Mouse (Mus musculus) brain, embryonic 14.5 days (tissue): ENCODE measurements around the gene Ankrd11. TPM values are rescaled to one million over a fixed set of nuclear protein-coding genes. Genes with fewer than 3 reads are reported as not detected.

Experiments
- DNase-seq: peaks from one replicate; pipeline ENCODE4 v3.0.0-alpha.2; 2011; ENCODE audit warnings: low read depth
- CTCF ChIP-seq: fragments of 200-500 bp; IDR thresholded peaks from 2 replicates; pipeline ENCODE4 v1.5.1; 2012; ENCODE audit warnings: inconsistent platforms, mild to moderate bottlenecking, moderate library complexity, borderline replicate concordance; ENCODE audit not compliant: insufficient read depth, insufficient read length; ENCODE audit errors: extremely low read depth
- POLR2A ChIP-seq: fragments of 200-500 bp; IDR thresholded peaks from 2 replicates; pipeline ENCODE4 v1.6.1; 2012; ENCODE audit warnings: mild to moderate bottlenecking, inconsistent platforms, borderline replicate concordance; ENCODE audit not compliant: poor library complexity, insufficient read depth, insufficient read length, severe bottlenecking; ENCODE audit errors: extremely low read depth
- polyA plus RNA-seq: library from polyadenylated mRNA; depleted of rRNA; stranded (reverse); fragments of >200 nt; gene quantifications from 2 replicates; pipeline ENCODE4 v1.2.3, GENCODE M21; 2012

Gene Ankrd11
- polyA plus RNA-seq, 1 experiment, result 76.8 TPM

DNA sequence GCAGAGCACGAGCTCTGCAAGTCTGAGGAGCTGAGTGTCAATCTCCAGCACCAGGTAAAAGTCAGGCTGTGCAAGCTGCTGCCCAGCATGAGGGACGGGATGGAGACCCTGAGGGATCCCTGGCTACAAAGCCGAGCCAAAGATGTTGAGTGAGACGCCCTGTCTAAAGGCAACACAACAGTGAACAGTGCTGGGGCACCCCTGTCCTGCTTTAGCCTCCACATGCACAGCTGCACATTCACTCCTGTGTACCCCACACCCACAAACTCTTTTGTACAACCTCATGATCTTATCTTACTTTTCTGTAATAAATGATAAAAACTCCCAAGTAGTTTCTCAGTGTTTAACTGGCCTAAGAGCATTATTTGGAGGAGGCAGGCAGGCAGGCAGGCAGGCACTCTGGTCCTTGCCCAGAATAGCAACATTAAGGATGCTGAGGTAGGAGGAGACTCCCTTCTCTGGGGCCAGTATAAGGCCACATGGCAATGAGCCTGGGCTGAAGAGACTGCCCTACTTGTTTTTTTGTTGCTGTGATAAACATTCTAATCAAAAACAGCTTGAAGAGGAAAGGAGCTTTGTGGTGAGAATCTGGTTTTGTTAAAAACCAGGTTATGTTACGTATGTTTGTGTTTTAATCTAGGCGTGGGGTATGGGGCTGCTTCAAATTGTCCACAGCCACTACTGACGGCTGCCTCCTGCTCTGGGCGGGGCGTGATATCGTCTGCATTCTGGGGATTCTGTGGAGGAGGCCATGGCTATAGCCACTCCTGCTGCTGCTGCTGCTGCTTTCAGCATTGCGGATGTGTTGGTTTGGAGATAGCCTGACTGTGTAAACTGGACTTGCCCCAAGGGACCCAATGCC is 124.3 kb downstream of the Ankrd11 start:
- TF ChIP-seq POLR2A (no peak), CTCF (no peak)
- DNase-seq, result no peak

DNA sequence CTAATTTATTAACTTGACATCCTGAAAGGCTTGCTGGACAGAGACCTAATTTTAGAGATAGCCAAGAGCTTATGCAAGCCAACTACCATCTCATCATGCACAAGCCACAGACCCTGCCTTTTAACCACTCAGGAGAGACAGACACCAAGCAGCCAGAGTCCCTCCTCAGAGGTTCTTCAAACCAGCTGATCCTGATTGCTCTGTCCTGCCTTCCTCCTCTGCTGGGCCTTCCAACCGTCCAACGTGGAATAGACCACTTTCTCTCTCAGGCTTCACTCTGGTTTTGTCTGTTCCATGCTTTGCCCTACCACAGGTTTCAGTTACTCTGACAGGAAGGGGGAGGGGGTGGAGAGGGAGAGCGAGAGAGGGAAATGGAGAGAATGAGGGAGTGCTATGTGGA is 125.3 kb downstream of the Ankrd11 start:
- TF ChIP-seq CTCF, result no peak
- DNase-seq, result no peak

DNA sequence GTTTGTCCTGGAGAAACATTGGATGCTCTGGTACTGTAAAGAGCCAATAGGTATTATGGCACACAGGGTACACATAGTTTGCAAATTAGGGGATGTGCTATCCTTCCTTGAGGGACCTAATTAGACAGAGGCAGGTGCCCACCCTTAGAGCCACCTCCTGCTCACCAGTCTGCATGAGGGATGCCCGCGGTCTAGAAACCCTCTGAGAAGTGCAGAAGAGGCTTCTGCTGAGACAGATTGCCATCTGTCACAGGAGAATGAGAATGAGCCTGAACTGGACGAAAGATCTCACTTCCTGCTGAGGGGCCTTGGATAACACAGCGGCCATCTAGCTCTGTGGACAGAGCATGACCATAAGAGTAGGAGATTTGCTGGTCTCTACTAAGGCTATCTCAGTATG is 129.2 kb downstream of the Ankrd11 start:
- no peak for DNase-seq
- TF ChIP-seq POLR2A (no peak), CTCF (no peak)

DNA sequence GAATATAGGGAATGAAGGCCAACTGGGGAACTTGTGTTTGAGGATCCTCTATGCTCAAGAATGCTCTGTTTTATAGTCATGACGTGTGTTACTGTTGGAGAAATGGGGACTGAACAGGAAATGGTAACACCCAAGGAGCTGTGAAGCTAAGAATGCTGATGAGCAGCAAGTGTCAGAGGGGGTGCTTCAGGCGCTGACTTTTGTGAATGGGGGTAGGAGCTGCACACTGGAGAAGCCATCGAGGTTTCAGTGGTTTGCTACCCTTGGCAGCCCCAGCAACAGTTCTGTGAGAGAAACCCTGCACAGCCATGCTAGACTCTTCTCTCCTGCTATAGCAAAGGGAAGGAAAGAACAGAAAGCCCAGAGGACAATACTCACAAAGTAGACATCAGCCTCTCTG is 129.9 kb downstream of the Ankrd11 start:
- DNase-seq, result no peak
- no peak for TF ChIP-seq POLR2A
- TF ChIP-seq CTCF, result no peak

DNA sequence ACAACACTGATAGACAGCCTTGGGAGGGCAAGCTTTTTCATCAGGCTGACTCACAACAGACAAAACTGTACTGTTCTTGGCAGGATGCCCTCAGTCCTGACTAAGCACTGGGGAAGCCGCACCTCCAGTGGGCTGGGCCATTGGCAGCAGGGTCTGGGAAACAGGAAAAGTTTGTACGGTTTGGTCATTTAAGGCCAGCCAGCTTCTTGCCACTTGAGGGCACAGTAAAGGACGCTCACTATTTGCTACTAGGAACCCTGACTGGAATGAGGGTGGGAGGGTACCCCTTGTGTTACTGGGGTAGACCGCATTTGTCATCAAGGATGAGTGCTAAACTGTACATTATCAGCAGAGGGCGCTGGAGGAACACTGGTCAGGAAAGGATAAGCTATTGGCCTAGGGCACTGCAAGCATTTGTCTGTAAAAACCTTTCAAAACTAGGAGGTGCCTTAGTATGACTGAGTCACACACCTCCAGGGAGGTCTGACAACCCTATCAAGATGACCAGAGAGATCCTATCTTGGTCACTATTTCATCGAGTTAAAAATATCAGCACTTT is 135.5 kb downstream of the Ankrd11 start:
- TF ChIP-seq POLR2A (no peak), CTCF (peak; percentile 78; the same call in 1 of the 2 replicates)
- DNase-seq, result peak; percentile 90

DNA sequence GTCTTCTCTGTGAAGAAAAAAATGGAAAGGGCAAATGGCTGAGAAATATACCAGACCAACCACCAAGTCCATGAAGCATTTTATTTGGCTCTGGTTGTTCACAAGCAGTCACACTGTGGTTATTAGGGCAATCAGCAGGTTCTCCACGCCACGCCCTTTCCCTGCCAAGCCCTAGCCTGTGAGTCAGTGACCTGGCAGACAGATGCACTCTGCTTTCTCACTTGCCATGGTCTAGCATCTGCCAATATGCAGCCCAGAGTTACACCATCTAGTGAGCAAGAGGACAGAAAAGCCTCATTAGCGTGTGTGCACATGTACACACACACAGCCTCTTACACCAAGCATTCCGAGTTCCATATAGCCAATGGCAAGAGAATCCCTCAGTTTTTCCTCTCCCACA is 136.7 kb downstream of the Ankrd11 start:
- TF ChIP-seq POLR2A (no peak), CTCF (no peak)

DNA sequence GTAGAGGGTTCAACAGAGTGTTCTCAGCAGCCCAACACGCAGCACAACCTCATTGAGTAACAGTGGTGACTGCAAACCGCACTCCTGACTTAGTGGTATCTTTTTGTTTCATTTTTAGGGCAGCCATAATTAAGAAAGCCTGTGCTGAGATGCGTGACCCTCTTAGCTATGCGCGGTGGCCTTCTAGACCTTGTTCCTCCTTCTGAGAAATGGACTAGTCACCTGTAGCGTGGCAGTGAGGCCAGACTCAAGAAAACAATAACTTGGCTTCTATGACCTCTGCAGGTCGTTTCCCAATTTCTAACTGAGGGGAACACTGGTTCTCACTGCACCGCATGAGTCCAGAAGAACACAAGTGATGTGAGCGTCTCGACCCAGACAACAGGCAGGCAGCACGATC is 137.6 kb downstream of the Ankrd11 start:
- TF ChIP-seq CTCF (no peak), POLR2A (no peak)
- no peak for DNase-seq

More for the DNA sequence above, 136.7 kb downstream of the Ankrd11 start:
- no peak for DNase-seq

DNA sequence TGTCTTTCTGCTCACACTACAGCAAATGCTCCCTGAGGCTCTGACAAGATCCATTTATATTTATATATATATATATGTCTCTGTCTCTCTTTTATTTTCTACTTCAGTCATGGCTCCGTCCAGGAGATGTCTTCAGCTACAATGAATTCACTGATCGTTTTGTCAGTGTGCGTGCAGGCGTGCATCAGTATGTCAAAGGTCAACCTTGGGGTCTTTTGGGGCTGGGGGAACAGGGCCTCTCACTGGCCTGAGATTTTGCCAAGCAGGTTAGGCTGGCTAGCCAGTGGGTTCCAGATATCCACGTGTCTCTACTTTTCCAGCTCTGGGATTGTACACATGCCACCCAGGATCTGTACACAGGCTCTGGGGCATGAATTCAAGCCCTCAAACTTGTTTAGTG is 139.1 kb downstream of the Ankrd11 start:
- TF ChIP-seq POLR2A, result no peak
- TF ChIP-seq CTCF, result no peak
- DNase-seq, result no peak

DNA sequence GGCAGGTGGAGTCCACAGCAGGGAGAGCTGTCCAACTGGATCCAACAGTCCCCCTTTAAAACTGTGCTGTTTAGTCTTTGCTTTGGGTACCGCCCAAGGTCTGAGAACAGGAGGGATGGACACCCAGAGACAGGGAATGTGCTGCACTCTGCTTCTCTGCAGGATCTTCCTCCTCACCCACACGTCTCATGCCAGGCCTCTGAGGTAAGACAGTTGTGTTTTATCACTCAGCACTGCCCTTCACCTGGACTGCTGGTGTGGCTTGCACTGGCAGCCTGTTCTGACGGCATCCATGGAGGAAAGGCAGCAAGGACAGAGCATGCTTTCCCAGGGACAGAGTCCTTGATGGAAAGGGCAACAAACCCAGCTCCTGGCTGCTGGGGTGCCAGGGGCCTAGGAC is 139.5 kb downstream of the Ankrd11 start:
- no peak for TF ChIP-seq CTCF
- TF ChIP-seq POLR2A, result no peak
- DNase-seq, result no peak

DNA sequence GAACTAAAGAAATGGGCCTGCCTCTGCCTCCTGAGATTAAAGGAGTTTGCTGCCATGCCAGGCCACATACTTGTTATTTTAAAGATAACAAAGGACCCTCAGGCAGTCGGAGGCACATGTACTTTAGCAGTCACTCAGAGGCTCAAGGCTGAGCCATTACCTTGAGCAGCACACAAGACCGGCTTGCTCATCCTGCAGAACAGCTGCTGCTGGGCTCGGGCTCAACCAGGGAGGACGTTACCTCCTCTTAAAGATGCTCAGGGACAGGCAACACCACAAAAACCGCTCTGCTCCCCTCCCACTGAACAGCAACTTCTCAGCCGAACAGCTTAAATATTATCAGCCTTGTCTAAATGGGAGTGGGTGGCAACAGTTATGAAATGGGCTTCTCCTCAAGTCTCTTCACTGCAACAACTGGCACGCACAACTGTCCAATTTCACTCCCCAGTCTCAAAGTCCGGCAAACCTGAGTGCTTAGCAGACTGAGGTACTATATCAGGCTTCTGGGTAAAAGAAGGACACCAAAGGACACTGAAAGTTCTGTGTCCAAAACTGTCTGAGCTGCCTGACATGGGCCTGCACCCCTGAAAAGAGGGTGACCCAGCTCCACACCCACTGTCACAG is 140.1 kb downstream of the Ankrd11 start:
- TF ChIP-seq POLR2A, result no peak
- TF ChIP-seq CTCF, result no peak
- no peak for DNase-seq

DNA sequence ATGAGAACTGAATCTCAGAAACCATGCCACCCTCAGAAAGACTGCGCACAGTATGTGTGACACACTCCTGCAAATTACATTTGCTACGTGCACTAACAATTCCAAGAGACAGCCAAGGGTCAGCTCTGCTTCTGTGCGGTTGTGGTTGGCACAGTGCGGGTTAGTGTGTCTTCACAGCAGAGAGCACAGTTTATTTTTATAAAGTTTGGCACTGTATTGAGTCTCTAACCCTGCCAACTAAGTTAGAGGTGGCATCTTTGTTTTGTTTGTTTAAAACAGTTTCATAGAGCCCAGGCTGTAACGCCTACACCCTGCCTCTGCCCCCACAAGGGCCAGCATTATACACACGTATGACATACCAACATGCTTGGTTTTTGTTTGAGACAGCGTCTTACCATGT is 140.6 kb downstream of the Ankrd11 start:
- no peak for TF ChIP-seq POLR2A
- no peak for TF ChIP-seq CTCF
- DNase-seq, result no peak

DNA sequence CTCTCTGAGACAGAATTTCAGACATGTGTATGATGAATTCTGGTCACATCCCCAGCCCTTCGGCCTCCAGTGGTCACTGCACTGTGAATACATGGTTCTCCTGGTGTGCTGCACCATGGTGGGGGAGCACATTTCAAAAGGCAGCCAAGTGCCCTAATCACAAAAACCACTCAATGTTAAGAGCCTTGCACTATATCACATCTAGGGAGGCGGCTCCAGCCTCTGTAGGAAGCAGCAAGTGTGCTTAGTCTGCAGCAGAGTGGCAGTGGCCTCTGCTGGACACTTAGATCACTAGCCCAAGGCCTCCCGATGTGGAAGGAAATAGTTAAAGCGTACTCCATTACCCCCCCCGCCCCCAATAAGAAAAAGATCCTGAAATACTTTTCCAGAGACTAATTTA is 143.0 kb downstream of the Ankrd11 start:
- DNase-seq, result no peak
- TF ChIP-seq CTCF (no peak), POLR2A (no peak)

DNA sequence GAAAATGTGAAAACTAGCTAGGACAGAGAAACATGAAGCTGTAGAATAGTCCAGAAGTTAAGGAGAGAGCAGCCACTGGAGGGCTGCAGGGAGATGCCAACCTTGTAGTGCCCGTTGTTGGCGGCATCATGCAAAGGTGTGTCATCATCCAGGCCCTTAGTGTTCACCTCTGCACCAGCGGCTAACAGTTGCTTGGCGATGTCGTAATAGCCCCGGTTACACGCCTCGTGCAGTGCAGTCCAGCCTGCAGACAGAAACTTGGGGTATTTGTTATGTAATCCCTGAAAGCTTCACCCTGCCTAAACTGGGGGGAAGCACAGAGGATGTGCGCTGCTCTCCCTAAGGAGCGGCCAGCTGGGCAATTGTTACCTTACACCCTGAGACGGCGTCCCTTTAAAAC is 143.6 kb downstream of the Ankrd11 start:
- TF ChIP-seq CTCF (no peak), POLR2A (no peak)
- DNase-seq, result no peak
